Mouse (Mus musculus) MEL (cell line): ENCODE measurements around the gene Spata1.

Experiments used
- CHD2 ChIP-seq: IDR thresholded peaks from 2 replicates; pipeline ENCODE4 v1.6.1; 2011; ENCODE audit warnings: low read length, improper control_type of control experiment
- CTCF ChIP-seq, 3 experiments: IDR thresholded peaks in 2 of 3; conservative IDR thresholded peaks in 1 of 3; 2 replicates each; pipeline ENCODE4 v1.5.1; 2011 to 2012; ENCODE audit warnings: low read length in 3 of 3, low read depth in 2 of 3, mild to moderate bottlenecking in 2 of 3, improper control_type of control experiment in 1 of 3, inconsistent platforms in 1 of 3, mixed read lengths in 1 of 3, moderate library complexity in 1 of 3; ENCODE audit not compliant: control insufficient read depth in 1 of 3, insufficient read depth in 1 of 3, poor library complexity in 1 of 3, severe bottlenecking in 1 of 3
- MAFK ChIP-seq: IDR thresholded peaks from 2 replicates; pipeline ENCODE4 v1.6.1; 2011; ENCODE audit warnings: low read depth, mild to moderate bottlenecking, low read length, improper control_type of control experiment, borderline replicate concordance
- MAX ChIP-seq: IDR thresholded peaks from 2 replicates; pipeline ENCODE4 v1.6.1; 2011; ENCODE audit warnings: low read length, improper control_type of control experiment
- MEF2A ChIP-seq: IDR thresholded peaks from 2 replicates; pipeline ENCODE4 v1.6.1; 2014; ENCODE audit warnings: low read depth, mild to moderate bottlenecking, inconsistent platforms, low read length, improper control_type of control experiment; ENCODE audit not compliant: poor library complexity, insufficient replicate concordance, severe bottlenecking; ENCODE audit errors: extremely low read depth
- POLR2A ChIP-seq, 2 experiments: IDR thresholded peaks; 2 replicates each; pipeline ENCODE4 v1.6.1; 2011 to 2012; ENCODE audit warnings: low read length in 2 of 2, mild to moderate bottlenecking in 2 of 2, control low read depth in 1 of 2, improper control_type of control experiment in 1 of 2, low read depth in 1 of 2, moderate library complexity in 1 of 2; ENCODE audit not compliant: control insufficient read depth in 1 of 2, insufficient read depth in 1 of 2, poor library complexity in 1 of 2
- POLR2AphosphoS2 ChIP-seq: IDR thresholded peaks from 2 replicates; pipeline ENCODE4 v1.6.1; 2011; ENCODE audit warnings: low read length, improper control_type of control experiment
- UBTF ChIP-seq: IDR thresholded peaks from 2 replicates; pipeline ENCODE4 v1.6.1; 2012; ENCODE audit warnings: low read depth, mild to moderate bottlenecking, inconsistent platforms, low read length, improper control_type of control experiment, moderate library complexity, borderline replicate concordance; ENCODE audit not compliant: insufficient read depth
- ZKSCAN1 ChIP-seq: IDR thresholded peaks from 2 replicates; pipeline ENCODE4 v1.6.1; 2012; ENCODE audit warnings: low read depth, mild to moderate bottlenecking, inconsistent platforms, low read length, improper control_type of control experiment, moderate library complexity
- ZMIZ1 ChIP-seq: IDR thresholded peaks from 2 replicates; pipeline ENCODE4 v1.6.1; 2012; ENCODE audit warnings: low read depth, mild to moderate bottlenecking, inconsistent platforms, low read length, improper control_type of control experiment, moderate library complexity

- TF ChIP-seq MAFK (no peak), POLR2A (IDR thresholded peaks at IDR 0.05; ENCODE audit: control insufficient read depth in 1 of 2, insufficient read depth in 1 of 2, low read depth in 1 of 2, low read length in 2 of 2, poor library complexity in 1 of 2) (no peak), CTCF (IDR thresholded peaks at IDR 0.05 in 2 of 3, conservative IDR thresholded peaks at IDR 0.05 in 1 of 3; ENCODE audit: control insufficient read depth in 1 of 3, insufficient read depth in 1 of 3, low read depth in 2 of 3, low read length in 3 of 3, poor library complexity in 1 of 3, severe bottlenecking in 1 of 3) (no peak), ZMIZ1 (no peak), CHD2 (no peak), UBTF (no peak), MAX (no peak), POLR2AphosphoS2 (no peak), MEF2A (no peak), ZKSCAN1 (no peak)
Observed at GRCm38 (mm10) chr3:146444880-146445279, 54.7 kb downstream of the Spata1 start.
